In genomic region chr11:59893153-59893788, GRCm38 (mm10) we compare ENCODE assay signal across 14 mouse cellular contexts. TPM values are rescaled to one million over a fixed set of nuclear protein-coding genes. Genes with fewer than 3 reads are reported as not detected.
A peak's percentile ranks its signal among the peaks of the same experiment; 100 is the strongest.
DNase-seq lines count a peak whose midpoint lies in the region; ATAC-seq and TF ChIP-seq lines count a peak whose summit lies in the region.
"Had no signal": no experiment of that assay in that cellular context is flagged by ENCODE, and none has a peak within 500 bp of the region (broad histone marks: within the 10 kb centered on the region; RNA-seq: fewer than 3 reads in every experiment).

No protein-coding gene starts in this region.

- no peak overlapping the region for H3K27ac ChIP-seq in MEL (ENCODE audit: control insufficient read depth, low read depth, low read length)
- H3K27ac ChIP-seq in stomach, postnatal 0 days (replicated peaks), result no peak overlapping the region
- H3K27ac ChIP-seq in hindbrain, embryonic 13.5 days, result no peak overlapping the region
- H3K27ac ChIP-seq: heart, adult 2 months; liver, embryonic 14.5 days; neural tube, embryonic 12.5 days had no signal

- no peak for TF ChIP-seq CTCF in MEL (IDR thresholded peaks at IDR 0.05 in 2 of 3, conservative IDR thresholded peaks at IDR 0.05 in 1 of 3; ENCODE audit: control insufficient read depth in 1 of 3, insufficient read depth in 1 of 3, low read depth in 2 of 3, low read length in 3 of 3, poor library complexity in 1 of 3, severe bottlenecking in 1 of 3)
- no peak for TF ChIP-seq CTCF in stomach, postnatal 0 days (IDR thresholded peaks at IDR 0.05; ENCODE audit: low read depth)

- DNase-seq in kidney, postnatal 10 days, result peak; percentile 35
- no peak for DNase-seq in kidney, adult 11 months
- DNase-seq in 3T3-L1 (ENCODE audit: low read depth, low spot score) (peak; percentile 5), MEL (ENCODE audit: low read depth, low spot score) (peak; percentile 33)
- DNase-seq in stomach, postnatal 0 days (ENCODE audit: low spot score), result peak; percentile 33
- no peak for DNase-seq in adrenal gland, postnatal 14 days
- DNase-seq in layer of hippocampus, adult 11-12 months (ENCODE audit: low spot score), result no peak
- DNase-seq: adrenal gland, postnatal 10 days; cerebellum, postnatal 10 days; heart, adult 2 months had no signal

- no peak for TF ChIP-seq EP300 in MEL (IDR thresholded peaks at IDR 0.05; ENCODE audit: low read depth in 1 of 2, low read length in 2 of 2)
- TF ChIP-seq EP300 in stomach, postnatal 0 days (optimal IDR thresholded peaks at IDR 0.05), result no peak

- H3K4me3 ChIP-seq in MEL (ENCODE audit: control insufficient read depth in 1 of 2, insufficient read depth in 1 of 2, low read depth in 2 of 2, low read length in 2 of 2), result no peak overlapping the region
- no peak overlapping the region for H3K4me3 ChIP-seq in stomach, postnatal 0 days (ENCODE audit: low read depth, low read length)
- no peak overlapping the region for H3K4me3 ChIP-seq in hindbrain, embryonic 13.5 days
- H3K4me3 ChIP-seq: heart, adult 2 months; megakaryocyte, embryonic 14.5 days; neural tube, embryonic 12.5 days had no signal

- ATAC-seq in stomach, postnatal 0 days (ENCODE audit: low FRiP score, low TSS enrichment), result no peak
- ATAC-seq in hindbrain, embryonic 13.5 days (ENCODE audit: low FRiP score), result no peak

- no peaks in the 10 kb centered on the region for H3K9me3 ChIP-seq in MEL (replicated peaks; ENCODE audit: insufficient read depth, low read length)
- H3K9me3 ChIP-seq in stomach, postnatal 0 days (ENCODE audit: control insufficient read depth, low read length), result no peaks in the 10 kb centered on the region
- H3K9me3 ChIP-seq in hindbrain, embryonic 13.5 days, result no peaks in the 10 kb centered on the region
- H3K9me3 ChIP-seq: neural tube, embryonic 12.5 days had no signal

- peaks cover 0 to 2% of the 10 kb centered on the region in 2 experiments; a peak in 1 of 4 replicates for H3K36me3 ChIP-seq in MEL (ENCODE audit: control insufficient read depth in 1 of 2, insufficient read depth in 2 of 2, low read length in 2 of 2)
- H3K36me3 ChIP-seq in stomach, postnatal 0 days (ENCODE audit: control insufficient read depth, insufficient read depth, low read length), result no peaks in the 10 kb centered on the region
- H3K36me3 ChIP-seq in hindbrain, embryonic 13.5 days, result no peaks in the 10 kb centered on the region
- H3K36me3 ChIP-seq: neural tube, embryonic 12.5 days had no signal

- 54% methylated on average over 10 of the region's 10 CpGs for WGBS in stomach, postnatal 0 days
- WGBS in hindbrain, embryonic 13.5 days, result 65% methylated on average over 10 of the region's 10 CpGs

- H3K79me2 ChIP-seq in MEL (ENCODE audit: control insufficient read depth, insufficient read depth, low read length, poor library complexity), result no peaks in the 10 kb centered on the region

- H3K9ac ChIP-seq in MEL (ENCODE audit: control insufficient read depth, low read depth, low read length, poor library complexity, severe bottlenecking), result no peak overlapping the region
- no peak overlapping the region for H3K9ac ChIP-seq in stomach, postnatal 0 days (ENCODE audit: low read length)
- no peak overlapping the region for H3K9ac ChIP-seq in hindbrain, embryonic 13.5 days
- H3K9ac ChIP-seq: liver, embryonic 14.5 days; neural tube, embryonic 12.5 days had no signal

- H3K27me3 ChIP-seq in MEL (ENCODE audit: control insufficient read depth in 1 of 2, insufficient read depth in 2 of 2, low read length in 2 of 2), result no peaks in the 10 kb centered on the region
- no peaks in the 10 kb centered on the region for H3K27me3 ChIP-seq in stomach, postnatal 0 days (ENCODE audit: control insufficient read depth, insufficient read depth, low read length)
- no peaks in the 10 kb centered on the region for H3K27me3 ChIP-seq in hindbrain, embryonic 13.5 days
- H3K27me3 ChIP-seq: megakaryocyte, embryonic 14.5 days; neural tube, embryonic 12.5 days had no signal

- TF ChIP-seq RAD21 in MEL (IDR thresholded peaks at IDR 0.05; ENCODE audit: low read depth, low read length), result no peak

- peaks cover 0 to 18% of the 10 kb centered on the region in 2 experiments; a peak in 2 of 4 replicates for H3K4me1 ChIP-seq in MEL (ENCODE audit: control insufficient read depth in 1 of 2, insufficient read depth in 2 of 2, low read length in 2 of 2)
- no peaks in the 10 kb centered on the region for H3K4me1 ChIP-seq in stomach, postnatal 0 days (replicated peaks; ENCODE audit: control insufficient read depth, insufficient read depth)
- H3K4me1 ChIP-seq in hindbrain, embryonic 13.5 days (replicated peaks), result peaks cover 21% of the 10 kb centered on the region
- H3K4me1 ChIP-seq: neural tube, embryonic 12.5 days had no signal

- TF ChIP-seq POLR2A in MEL (IDR thresholded peaks at IDR 0.05; ENCODE audit: control insufficient read depth in 1 of 2, insufficient read depth in 1 of 2, low read depth in 1 of 2, low read length in 2 of 2, poor library complexity in 1 of 2), result no peak

- H3K4me2 ChIP-seq in stomach, postnatal 0 days (replicated peaks; ENCODE audit: low read depth), result no peak overlapping the region
- H3K4me2 ChIP-seq in hindbrain, embryonic 13.5 days, result no peak overlapping the region
- H3K4me2 ChIP-seq: neural tube, embryonic 12.5 days had no signal

TF ChIP-seq in MEL, 35 proteins besides CTCF, POLR2A, EP300 and RAD21:
- TF ChIP-seq E2F4 (IDR thresholded peaks at IDR 0.05; ENCODE audit: borderline replicate concordance, low read depth, low read length) (no peak), MAFK (IDR thresholded peaks at IDR 0.05; ENCODE audit: borderline replicate concordance, low read depth, low read length) (no peak), GABPA (IDR thresholded peaks at IDR 0.05; ENCODE audit: low read depth, low read length) (no peak), ZKSCAN1 (IDR thresholded peaks at IDR 0.05; ENCODE audit: low read depth, low read length) (no peak), POLR2AphosphoS5 (IDR thresholded peaks at IDR 0.05; ENCODE audit: borderline replicate concordance, low read depth, low read length) (no peak), ZNF384 (IDR thresholded peaks at IDR 0.05; ENCODE audit: low read depth, low read length) (no peak), TBP (IDR thresholded peaks at IDR 0.05; ENCODE audit: low read depth, low read length) (no peak), USF1 (IDR thresholded peaks at IDR 0.05; ENCODE audit: low read depth, low read length) (no peak), NRF1 (IDR thresholded peaks at IDR 0.05; ENCODE audit: insufficient read depth, low read depth, low read length, poor library complexity, severe bottlenecking) (no peak), NELFE (IDR thresholded peaks at IDR 0.05; ENCODE audit: low read depth, low read length) (no peak), USF2 (IDR thresholded peaks at IDR 0.05; ENCODE audit: borderline replicate concordance in 1 of 2, insufficient read depth in 1 of 2, low read depth in 1 of 2, low read length in 2 of 2) (no peak), MAZ (IDR thresholded peaks at IDR 0.05; ENCODE audit: low read depth, low read length) (no peak), ELF1 (IDR thresholded peaks at IDR 0.05; ENCODE audit: low read depth, low read length) (no peak), MYC (IDR thresholded peaks at IDR 0.05; ENCODE audit: low read depth, low read length) (no peak)

RNA-seq across cellular contexts. Expression of gene Cops3, which starts 53.6 kb away (rescaled TPM):
- 180 and 181 TPM in 2 replicates for total RNA-seq in MEL (2012; rRNA removed)
- 100 to 1,000 TPM in 1 of 2 experiments, not detected in 1; 198 TPM for polyA plus RNA-seq in MEL (2012; ENCODE audit: insufficient read depth in 1 of 2, insufficient read length in 2 of 2, low read depth in 1 of 2, low replicate concordance in 2 of 2, missing spikeins in 1 of 2)
- polyA plus RNA-seq in stomach, postnatal 0 days (2015; fragmentation: Nextera tagmentation; extraction: Ambion mirVana), result 90.8 and 92.8 TPM in 2 replicates
- polyA plus RNA-seq in hindbrain, embryonic 13.5 days (2015; fragmentation: Nextera tagmentation; extraction: Ambion mirVana), result 205 and 210 TPM in 2 replicates
- 93.6 and 95.6 TPM in 2 replicates for total RNA-seq in adrenal gland, postnatal 14 days (2021)

RNA-seq across cellular contexts. Expression of gene Nt5m, which starts 54.0 kb away (rescaled TPM):
- 22.2 and 26.6 TPM in 2 replicates for total RNA-seq in MEL (2012; rRNA removed)
- 10 to 100 TPM in 1 of 2 experiments, not detected in 1; 29.1 TPM for polyA plus RNA-seq in MEL (2012; ENCODE audit: insufficient read depth in 1 of 2, insufficient read length in 2 of 2, low read depth in 1 of 2, low replicate concordance in 2 of 2, missing spikeins in 1 of 2)
- polyA plus RNA-seq in stomach, postnatal 0 days (2015; fragmentation: Nextera tagmentation; extraction: Ambion mirVana), result 21.9 and 23.4 TPM in 2 replicates
- 61.5 and 64.1 TPM in 2 replicates for polyA plus RNA-seq in hindbrain, embryonic 13.5 days (2015; fragmentation: Nextera tagmentation; extraction: Ambion mirVana)
- total RNA-seq in adrenal gland, postnatal 14 days (2021), result 28.9 and 30.7 TPM in 2 replicates

RNA-seq across cellular contexts. Expression of gene Med9, which starts 54.7 kb away (rescaled TPM):
- 43.8 and 46.8 TPM in 2 replicates for total RNA-seq in MEL (2012; rRNA removed)
- polyA plus RNA-seq in MEL (2012; ENCODE audit: insufficient read depth in 1 of 2, insufficient read length in 2 of 2, low read depth in 1 of 2, low replicate concordance in 2 of 2, missing spikeins in 1 of 2), result 10 to 100 TPM in 1 of 2 experiments, not detected in 1; 48.4 TPM
- polyA plus RNA-seq in stomach, postnatal 0 days (2015; fragmentation: Nextera tagmentation; extraction: Ambion mirVana), result 27.7 and 27.8 TPM in 2 replicates
- polyA plus RNA-seq in hindbrain, embryonic 13.5 days (2015; fragmentation: Nextera tagmentation; extraction: Ambion mirVana), result 33.9 and 34.1 TPM in 2 replicates
- total RNA-seq in adrenal gland, postnatal 14 days (2021), result 27.0 and 27.8 TPM in 2 replicates

Comparison
In these comparisons a context has a peak if more than half of its experiments do, and no peak if none do; other contexts are left out.
1. DNase-seq: peak in kidney, postnatal 10 days (single experiment), 3T3-L1 (single experiment), MEL (single experiment) and stomach, postnatal 0 days (single experiment); none in kidney, adult 11 months (single experiment), adrenal gland, postnatal 14 days (single experiment) and layer of hippocampus, adult 11-12 months (single experiment).